Mouse (Mus musculus) forebrain, postnatal 0 days (tissue): ENCODE measurements around the gene Tmem127. TPM values are rescaled to one million over a fixed set of nuclear protein-coding genes. Genes with fewer than 3 reads are reported as not detected.

ENCODE experiments used
- ATAC-seq: fragments of 200-750 bp; cut with Nextera tagmentation; 2 replicates; pipeline ENCODE4 v1.8.0; 2017; ENCODE audit warnings: mild to moderate bottlenecking, moderate library complexity
- DNase-seq: peaks from one replicate; pipeline ENCODE4 v3.0.0-alpha.2; 2015
- H3K27ac ChIP-seq: fragments of 300-500 bp; sonication (generic); 2 replicates; pipeline ENCODE4 v1.5.1; 2014; ENCODE audit warnings: low read depth, mild to moderate bottlenecking, antibody characterized with exemption, low read length, moderate library complexity, mixed read lengths
- H3K27me3 ChIP-seq: fragments of 300-500 bp; sonication (generic); 2 replicates; pipeline ENCODE4 v1.6.1; 2014; ENCODE audit warnings: mild to moderate bottlenecking, low read length, mixed read lengths; ENCODE audit not compliant: insufficient read depth
- H3K36me3 ChIP-seq: fragments of 300-500 bp; sonication (generic); 2 replicates; pipeline ENCODE4 v1.6.1; 2014; ENCODE audit warnings: mild to moderate bottlenecking, moderate library complexity; ENCODE audit not compliant: insufficient read depth
- H3K4me1 ChIP-seq: fragments of 300-500 bp; sonication (generic); 2 replicates; pipeline ENCODE4 v1.6.1; 2014; ENCODE audit warnings: antibody characterized with exemption; ENCODE audit not compliant: insufficient read depth
- H3K4me2 ChIP-seq: fragments of 300-500 bp; sonication (generic); 2 replicates; pipeline ENCODE4 v1.6.1; 2014; ENCODE audit warnings: low read depth, mild to moderate bottlenecking, moderate library complexity
- H3K4me3 ChIP-seq: fragments of 300-500 bp; sonication (generic); 2 replicates; pipeline ENCODE4 v1.5.1; 2014; ENCODE audit warnings: low read depth, low read length, mixed read lengths
- H3K9ac ChIP-seq: fragments of 300-500 bp; sonication (generic); 2 replicates; pipeline ENCODE4 v1.6.1; 2014; ENCODE audit warnings: mild to moderate bottlenecking
- H3K9me3 ChIP-seq: fragments of 300-500 bp; sonication (generic); 2 replicates; pipeline ENCODE4 v1.6.1; 2016; ENCODE audit warnings: low read length
- CTCF ChIP-seq: sonication (generic); IDR thresholded peaks from 2 replicates; pipeline ENCODE4 v1.5.1; 2016; ENCODE audit warnings: antibody characterized with exemption, control low read depth, low read depth
- WGBS: fragments of 180-500 bp; shearing (Covaris S2); extraction: QIAGEN DNeasy Blood & Tissue Kit; methylation state at CpG from one replicate; pipeline ENCODE4 v1.1.7; 2014; 5-methylcytosine and 5-hydroxymethylcytosine counted together
- polyA plus RNA-seq: library from polyadenylated mRNA; unstranded; fragments of >200 nt; fragmentation: Nextera tagmentation; extraction: Ambion mirVana; gene quantifications from 2 replicates; pipeline ENCODE4 v1.2.1, GENCODE M21; 2015
- total RNA-seq: library from RNA; depleted of rRNA; stranded (reverse); fragments of >200 nt; gene quantifications from 2 replicates; pipeline ENCODE4 v1.2.3, GENCODE M21; 2014

Gene Tmem127
- total and polyA plus RNA-seq, 2 experiments from 2014 or later: 74.6 to 94.4 TPM

DNA sequence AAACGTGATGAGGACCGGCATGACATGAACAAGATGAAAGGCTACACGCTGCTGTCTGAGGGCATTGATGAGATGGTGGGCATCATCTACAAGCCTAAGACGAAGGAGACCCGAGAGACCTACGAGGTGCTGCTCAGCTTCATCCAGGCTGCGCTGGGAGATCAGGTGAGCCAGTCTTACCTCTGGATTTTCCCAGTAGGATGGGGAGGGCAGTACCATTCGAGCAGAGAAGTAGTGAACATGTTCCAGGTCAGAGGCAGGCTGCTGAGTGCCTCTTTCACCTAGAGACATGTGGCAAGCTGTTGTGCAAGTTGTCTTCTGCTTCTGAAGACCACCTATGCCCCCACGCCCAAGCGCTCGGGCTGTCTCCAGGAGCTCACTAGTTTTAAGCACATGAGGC lies 37.0 kb upstream of the Tmem127 start:
- DNase-seq (no peak), ATAC-seq (no peak)
- Histone ChIP-seq H3K9ac (no peak overlapping the region), H3K27me3 (no peaks in the 10 kb centered on the region), H3K27ac (no peak overlapping the region), H3K4me1 (no peaks in the 10 kb centered on the region), H3K4me2 (no peak overlapping the region), H3K9me3 (no peaks in the 10 kb centered on the region), H3K4me3 (no peak overlapping the region), H3K36me3 (peaks cover 53% of the 10 kb centered on the region)
- WGBS: 95% methylated on average over 11 of the region's 11 CpGs
- no peak for TF ChIP-seq CTCF

DNA sequence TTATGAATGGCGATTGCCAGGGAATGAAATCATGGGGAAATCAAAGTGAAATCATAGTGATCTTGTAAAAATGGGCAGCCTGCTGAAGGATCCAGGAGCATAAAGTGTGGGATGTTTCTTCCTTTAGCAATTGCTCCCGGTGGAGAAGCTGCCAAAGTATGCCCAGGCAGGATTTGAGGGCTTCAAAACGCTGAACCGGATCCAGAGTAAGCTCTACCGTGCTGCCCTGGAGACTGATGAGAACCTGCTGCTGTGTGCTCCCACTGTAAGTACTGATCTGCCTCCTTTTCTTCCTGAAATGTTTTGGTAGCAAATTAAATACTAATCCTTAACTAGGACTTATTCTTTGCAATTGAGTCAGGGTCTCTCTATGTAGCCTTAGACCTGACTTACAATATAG lies 30.0 kb upstream of the Tmem127 start:
- no peak for TF ChIP-seq CTCF
- no peak overlapping the region for H3K9ac ChIP-seq
- ATAC-seq (no peak), DNase-seq (no peak)
- no peak overlapping the region for H3K27ac ChIP-seq
- 100% methylated on average over 5 of the region's 5 CpGs for WGBS
- H3K27me3 ChIP-seq: no peaks in the 10 kb centered on the region
- H3K4me1 ChIP-seq: no peaks in the 10 kb centered on the region
- H3K4me3 ChIP-seq: no peak overlapping the region
- peaks cover 97% of the 10 kb centered on the region for H3K36me3 ChIP-seq
- H3K4me2 ChIP-seq: no peak overlapping the region
- H3K9me3 ChIP-seq: no peaks in the 10 kb centered on the region

DNA sequence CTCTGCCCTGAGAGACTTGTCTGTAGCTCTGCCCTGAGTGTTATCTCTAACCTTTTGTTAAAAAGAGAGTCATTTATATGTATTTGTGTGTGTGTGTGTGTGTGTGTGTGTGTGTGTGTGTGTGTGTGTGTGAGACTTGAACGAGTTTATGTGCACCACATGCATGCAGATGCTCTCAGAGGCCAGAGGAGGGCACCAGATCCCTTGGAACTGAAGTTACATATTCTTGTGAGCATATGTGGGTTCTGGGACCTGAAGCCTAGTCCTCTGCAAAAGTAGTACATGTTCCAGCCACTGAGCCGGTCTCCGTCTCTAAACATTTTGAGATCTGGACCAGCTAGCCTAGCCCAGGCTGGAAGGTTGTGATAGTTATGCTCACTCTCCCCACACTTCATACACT lies 22.4 kb upstream of the Tmem127 start:
- ATAC-seq: no peak
- H3K9me3 ChIP-seq: no peaks in the 10 kb centered on the region
- H3K4me2 ChIP-seq: no peak overlapping the region
- H3K4me3 ChIP-seq: no peak overlapping the region
- peaks cover 94% of the 10 kb centered on the region for H3K36me3 ChIP-seq
- H3K9ac ChIP-seq: no peak overlapping the region
- no peak for DNase-seq
- 100% methylated on average over 3 of the region's 3 CpGs for WGBS
- H3K27ac ChIP-seq: no peak overlapping the region
- TF ChIP-seq CTCF: no peak
- no peaks in the 10 kb centered on the region for H3K4me1 ChIP-seq
- no peaks in the 10 kb centered on the region for H3K27me3 ChIP-seq

DNA sequence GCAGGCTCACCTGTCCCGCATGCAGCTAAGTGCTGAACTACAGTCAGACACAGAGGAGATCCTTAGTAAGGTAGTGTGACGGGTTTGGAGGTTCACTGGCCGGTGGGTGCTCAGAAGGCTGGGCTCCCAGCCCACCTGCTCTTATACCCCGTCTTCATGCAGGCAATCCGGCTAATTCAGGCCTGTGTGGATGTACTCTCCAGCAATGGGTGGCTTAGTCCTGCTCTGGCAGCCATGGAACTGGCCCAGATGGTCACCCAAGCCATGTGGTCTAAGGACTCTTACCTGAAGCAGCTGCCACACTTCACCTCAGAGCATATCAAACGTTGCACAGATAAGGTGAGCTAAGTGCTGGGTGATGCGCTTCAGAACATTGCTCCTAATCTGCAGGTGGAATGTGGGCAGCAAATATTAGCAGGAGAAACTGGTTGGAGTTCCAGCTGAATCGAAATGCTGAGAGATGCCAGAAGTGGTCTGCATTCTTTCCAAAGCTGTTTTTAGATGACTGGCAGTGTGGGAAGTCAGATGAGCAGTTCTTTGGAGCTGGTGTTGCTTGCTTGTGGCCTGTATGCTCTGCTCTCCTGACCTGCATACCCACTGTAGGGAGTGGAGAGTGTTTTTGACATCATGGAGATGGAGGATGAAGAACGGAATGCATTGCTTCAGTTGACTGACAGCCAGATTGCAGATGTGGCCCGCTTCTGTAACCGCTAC lies 9.7 kb upstream of the Tmem127 start:
- Histone ChIP-seq H3K4me3 (no peak overlapping the region), H3K36me3 (peaks cover 90% of the 10 kb centered on the region), H3K27me3 (no peaks in the 10 kb centered on the region), H3K27ac (no peak overlapping the region), H3K4me2 (no peak overlapping the region), H3K4me1 (no peaks in the 10 kb centered on the region), H3K9ac (no peak overlapping the region), H3K9me3 (no peaks in the 10 kb centered on the region)
- DNase-seq: no peak
- 95% methylated on average over 11 of the region's 11 CpGs for WGBS
- TF ChIP-seq CTCF: no peak
- no peak for ATAC-seq

DNA sequence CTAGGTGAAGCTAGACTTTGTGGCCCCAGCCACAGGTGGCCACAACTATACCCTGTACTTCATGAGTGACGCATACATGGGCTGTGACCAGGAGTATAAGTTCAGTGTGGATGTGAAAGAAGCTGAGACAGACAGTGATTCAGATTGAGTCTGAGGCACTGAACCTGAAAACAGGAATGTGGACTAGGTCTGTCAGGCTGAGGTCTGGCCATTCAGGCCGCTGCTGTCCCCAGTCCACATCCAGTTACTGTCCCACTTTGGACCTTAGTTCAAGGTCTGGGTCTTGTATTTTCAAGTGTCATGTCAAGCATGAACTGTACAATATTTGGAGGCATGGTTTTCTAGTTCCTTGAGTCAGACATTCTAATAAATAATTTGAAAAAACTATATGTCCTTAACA lies 7.6 kb upstream of the Tmem127 start:
- no peak overlapping the region for H3K27ac ChIP-seq
- TF ChIP-seq CTCF: no peak
- no peak for ATAC-seq
- H3K9ac ChIP-seq: no peak overlapping the region
- H3K4me2 ChIP-seq: no peak overlapping the region
- H3K4me3 ChIP-seq: no peak overlapping the region
- no peaks in the 10 kb centered on the region for H3K9me3 ChIP-seq
- H3K36me3 ChIP-seq: peaks cover 87% of the 10 kb centered on the region
- no peak for DNase-seq
- no peaks in the 10 kb centered on the region for H3K4me1 ChIP-seq
- no peaks in the 10 kb centered on the region for H3K27me3 ChIP-seq
- 97% methylated on average over 2 of the region's 2 CpGs for WGBS

DNA sequence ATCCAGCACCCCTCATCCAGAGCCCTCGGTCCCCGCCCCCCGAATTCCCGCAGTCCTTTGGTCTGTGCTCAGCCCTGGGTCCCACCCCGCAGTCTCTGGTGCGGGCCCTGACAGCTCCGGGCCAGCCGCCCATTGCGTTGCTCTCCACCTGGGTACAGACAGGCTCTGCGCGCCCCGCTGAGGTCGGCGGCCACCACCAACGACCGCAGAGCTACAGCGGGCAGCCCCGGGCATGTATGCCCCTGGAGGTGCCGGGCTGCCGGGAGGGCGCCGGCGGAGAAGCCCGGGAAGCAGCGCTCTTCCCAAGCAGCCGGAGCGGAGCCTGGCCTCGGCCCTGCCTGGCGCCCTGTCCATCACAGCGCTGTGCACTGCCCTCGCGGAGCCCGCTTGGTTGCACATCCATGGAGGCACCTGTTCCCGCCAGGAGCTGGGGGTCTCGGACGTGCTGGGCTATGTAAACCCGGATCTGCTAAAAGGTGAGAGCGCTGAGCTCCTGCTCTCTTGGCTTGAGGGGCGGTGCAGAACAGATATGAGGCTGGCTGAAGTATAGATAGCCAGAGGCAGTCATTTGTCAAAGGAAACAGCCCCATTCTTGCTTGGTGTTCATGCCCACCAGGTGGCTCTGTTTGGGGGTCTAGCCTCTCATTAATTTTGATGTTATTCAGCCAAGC lies 761 bp downstream of the Tmem127 start:
- WGBS: 2% methylated on average over 39 of the region's 39 CpGs

DNA sequence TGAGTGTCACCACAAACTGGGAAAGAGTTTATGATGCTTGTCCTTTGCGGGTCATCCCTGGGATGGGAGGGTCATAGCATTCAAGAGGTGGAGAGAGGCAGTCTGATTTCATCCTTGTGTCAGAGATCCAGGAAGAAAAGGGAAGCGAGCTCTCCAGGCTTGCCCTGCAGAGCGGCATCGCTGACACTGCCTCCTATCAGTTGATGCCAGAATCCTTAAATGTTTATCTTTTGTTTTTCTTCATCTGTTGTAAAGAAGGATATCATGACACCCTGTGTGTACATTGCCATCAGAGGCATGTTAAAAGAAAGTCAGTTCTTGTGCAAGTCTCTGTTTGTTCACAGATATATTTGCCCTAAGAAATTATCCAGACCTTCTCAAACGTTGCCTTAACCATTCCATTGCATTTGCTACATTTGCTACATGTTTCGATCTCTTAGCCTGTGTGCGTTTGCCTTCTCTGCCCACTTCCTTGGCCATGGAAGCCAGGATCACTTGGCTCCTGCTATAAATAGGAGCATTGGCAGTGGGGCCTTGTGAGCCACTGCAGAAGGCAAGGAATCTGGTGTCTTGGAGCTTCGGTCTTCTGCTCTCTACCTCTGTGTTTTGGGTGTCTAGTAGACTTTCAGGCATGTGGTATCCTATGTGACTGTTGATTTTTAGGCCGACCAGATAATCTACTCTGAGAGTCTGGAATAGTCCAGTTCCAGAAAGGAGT lies 2.7 kb downstream of the Tmem127 start:
- Histone ChIP-seq H3K9me3 (no peaks in the 10 kb centered on the region), H3K27ac (no peak overlapping the region), H3K4me2 (no peak overlapping the region), H3K27me3 (no peaks in the 10 kb centered on the region), H3K36me3 (peaks cover 10% of the 10 kb centered on the region; the same call in 1 of the 2 replicates), H3K4me1 (peaks cover 20% of the 10 kb centered on the region), H3K9ac (no peak overlapping the region), H3K4me3 (no peak overlapping the region)
- DNase-seq: no peak
- 93% methylated on average over 9 of the region's 9 CpGs for WGBS
- ATAC-seq: no peak
- TF ChIP-seq CTCF: no peak

More for the DNA sequence above, 761 bp downstream of the Tmem127 start:
- peak; percentile 52 for ATAC-seq
- TF ChIP-seq CTCF: peak; percentile 59
- H3K9ac ChIP-seq: peak overlapping the region; percentile 76
- peak overlapping the region; percentile 79 for H3K27ac ChIP-seq
- no peaks in the 10 kb centered on the region for H3K27me3 ChIP-seq
- H3K4me1 ChIP-seq: peaks cover 20% of the 10 kb centered on the region
- peaks cover 28% of the 10 kb centered on the region for H3K36me3 ChIP-seq
- H3K4me3 ChIP-seq: peak overlapping the region; percentile 68
- peak overlapping the region; percentile 82 for H3K4me2 ChIP-seq
- H3K9me3 ChIP-seq: no peaks in the 10 kb centered on the region
- DNase-seq: peak; percentile 60
